Comparison of ENCODE assay signal across 8 mouse cellular contexts in the genomic region with DNA sequence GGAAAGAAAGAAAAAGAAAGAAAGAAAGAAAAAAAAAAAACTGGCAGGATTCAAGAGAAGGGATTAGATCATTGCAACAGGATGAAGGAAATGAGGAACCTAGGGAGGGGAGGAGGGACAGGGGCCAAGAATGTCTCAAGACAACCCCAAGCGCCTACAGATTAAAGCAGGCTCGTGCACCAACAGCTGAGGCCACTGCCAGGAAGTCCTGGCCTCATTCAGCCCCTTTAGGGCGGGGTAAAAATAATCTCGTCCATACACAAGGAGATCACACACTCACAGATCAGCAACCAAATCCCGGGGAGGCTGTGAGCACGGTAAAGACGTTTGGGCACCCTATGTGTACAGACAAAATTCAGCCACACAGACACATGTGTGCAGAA.
DNase-seq lines count a peak whose midpoint lies in the region; ATAC-seq and TF ChIP-seq lines count a peak whose summit lies in the region.

No protein-coding gene starts in this region.

- peak overlapping the region; percentile 88 for H3K27ac ChIP-seq in forebrain, embryonic 10.5 days
- H3K27ac ChIP-seq in hindbrain, embryonic 11.5 days (ENCODE audit: low read depth, low read length), result peak overlapping the region; percentile 97
- H3K27ac ChIP-seq in liver, embryonic 13.5 days, result peak overlapping the region; percentile 85

- peak overlapping the region; percentile 12; the same call in 1 of the 2 replicates for H3K9ac ChIP-seq in hindbrain, embryonic 11.5 days (ENCODE audit: low read depth, low read length)
- peak overlapping the region; percentile 56 for H3K9ac ChIP-seq in liver, embryonic 13.5 days

- peak; percentile 15; the same call in 1 of the 2 replicates for ATAC-seq in hindbrain, embryonic 11.5 days (ENCODE audit: low FRiP score)
- ATAC-seq in liver, embryonic 13.5 days (ENCODE audit: low read depth), result peak; percentile 83

- peak overlapping the region; percentile 36 for H3K4me2 ChIP-seq in hindbrain, embryonic 11.5 days (replicated peaks; ENCODE audit: low read depth, low read length)
- peak overlapping the region; percentile 69 for H3K4me2 ChIP-seq in liver, embryonic 13.5 days
- peak overlapping the region; percentile 100 for H3K4me2 ChIP-seq in myocyte (ENCODE audit: low read depth)

- H3K79me2 ChIP-seq in myocyte (ENCODE audit: control insufficient read depth, insufficient read depth), result no peaks in the 10 kb centered on the region

- peak overlapping the region; percentile 32 for H3K4me3 ChIP-seq in forebrain, embryonic 10.5 days
- no peak overlapping the region for H3K4me3 ChIP-seq in hindbrain, embryonic 11.5 days (ENCODE audit: low read depth, low read length)
- peak overlapping the region; percentile 40 for H3K4me3 ChIP-seq in liver, embryonic 13.5 days (replicated peaks)
- H3K4me3 ChIP-seq in myocyte, result peak overlapping the region; percentile 26

- H3K36me3 ChIP-seq in forebrain, embryonic 10.5 days (replicated peaks), result no peaks in the 10 kb centered on the region
- H3K36me3 ChIP-seq in hindbrain, embryonic 11.5 days (ENCODE audit: control insufficient read depth, insufficient read depth, low read length), result no peaks in the 10 kb centered on the region
- no peaks in the 10 kb centered on the region for H3K36me3 ChIP-seq in liver, embryonic 13.5 days
- no peaks in the 10 kb centered on the region for H3K36me3 ChIP-seq in myocyte (ENCODE audit: control insufficient read depth, insufficient read depth)

- H3K9me3 ChIP-seq in forebrain, embryonic 10.5 days, result no peaks in the 10 kb centered on the region
- no peaks in the 10 kb centered on the region for H3K9me3 ChIP-seq in hindbrain, embryonic 11.5 days (ENCODE audit: control insufficient read depth, low read length)
- H3K9me3 ChIP-seq in liver, embryonic 13.5 days (replicated peaks), result no peaks in the 10 kb centered on the region

- peaks cover 85% of the 10 kb centered on the region for H3K4me1 ChIP-seq in forebrain, embryonic 10.5 days
- H3K4me1 ChIP-seq in hindbrain, embryonic 11.5 days (replicated peaks; ENCODE audit: control insufficient read depth, insufficient read depth, low read length), result peaks cover 22% of the 10 kb centered on the region
- H3K4me1 ChIP-seq in liver, embryonic 13.5 days (replicated peaks), result peaks cover 61% of the 10 kb centered on the region

- DNase-seq in embryo, embryonic 10.5 days (ENCODE audit: low spot score), result peak; percentile 68
- DNase-seq in embryo, embryonic 9.5 days (ENCODE audit: extremely low spot score), result no peak
- DNase-seq in MN1 (ENCODE audit: low spot score), result peak; percentile 81
- no peak for DNase-seq in forebrain, embryonic 10.5 days (ENCODE audit: extremely low spot score, low spot score)
- no peak for DNase-seq in hindbrain, embryonic 11.5 days (ENCODE audit: low spot score)
- peak; percentile 67 for DNase-seq in liver, embryonic 13.5 days
- no peak for DNase-seq in retina, embryonic 14.5 days (ENCODE audit: low spot score)

- 2% methylated on average over 7 of the region's 7 CpGs for WGBS in forebrain, embryonic 10.5 days
- 0% methylated on average over 7 of the region's 7 CpGs for WGBS in hindbrain, embryonic 11.5 days
- WGBS in liver, embryonic 13.5 days (ENCODE audit: insufficient replicate concordance), result under 1% methylated on average over 7 of the region's 7 CpGs

- no peak for TF ChIP-seq POLR2A in myocyte (IDR thresholded peaks at IDR 0.05; ENCODE audit: insufficient read length, low read depth)

- H3K27me3 ChIP-seq in forebrain, embryonic 10.5 days (ENCODE audit: poor library complexity, severe bottlenecking), result peaks cover 32% of the 10 kb centered on the region
- peaks cover 2% of the 10 kb centered on the region; the same call in 1 of the 2 replicates for H3K27me3 ChIP-seq in hindbrain, embryonic 11.5 days (ENCODE audit: control insufficient read depth, insufficient read depth, low read length)
- peaks cover 21% of the 10 kb centered on the region for H3K27me3 ChIP-seq in liver, embryonic 13.5 days
- H3K27me3 ChIP-seq in myocyte (ENCODE audit: control insufficient read depth, insufficient read depth, insufficient read length), result no peaks in the 10 kb centered on the region

- H3ac ChIP-seq in myocyte (ENCODE audit: control insufficient read depth, insufficient read length), result no peak overlapping the region

TF ChIP-seq in myocyte, 11 proteins besides CTCF, POLR2A, EP300 and RAD21:
- TF ChIP-seq E2F4 (IDR thresholded peaks at IDR 0.05; ENCODE audit: insufficient read depth) (no peak), CEBPB (IDR thresholded peaks at IDR 0.05; ENCODE audit: insufficient read depth, poor library complexity, severe bottlenecking) (peak; percentile 63; the same call in 1 of the 2 replicates), MAX (IDR thresholded peaks at IDR 0.05; ENCODE audit: low read depth) (no peak), POLR2AphosphoS2 (IDR thresholded peaks at IDR 0.05; ENCODE audit: insufficient read length, low read depth) (no peak), TCF12 (IDR thresholded peaks at IDR 0.05; ENCODE audit: insufficient read depth, poor library complexity, severe bottlenecking) (peak; percentile 76), MYOD1 (IDR thresholded peaks at IDR 0.05; ENCODE audit: control insufficient read depth in 1 of 3, insufficient read length in 2 of 3, low read depth in 2 of 3) (peak; percentile 55 to 91 (median 85)), TCF3 (IDR thresholded peaks at IDR 0.05; ENCODE audit: insufficient read length, low read depth) (no peak), REST (IDR thresholded peaks at IDR 0.05; ENCODE audit: insufficient read depth, insufficient read length) (no peak), SRF (IDR thresholded peaks at IDR 0.05; ENCODE audit: control insufficient read depth, insufficient read length, low read depth) (no peak), USF1 (IDR thresholded peaks at IDR 0.05; ENCODE audit: low read depth) (no peak), MYOG (IDR thresholded peaks at IDR 0.05; ENCODE audit: control insufficient read depth in 1 of 3, insufficient read depth in 1 of 3, insufficient read length in 2 of 3, low read depth in 2 of 3) (peak; percentile 62 to 89 (median 73))

Comparison
In these comparisons a context has a peak if more than half of its experiments do, and no peak if none do; other contexts are left out.
1. DNase-seq: peak in embryo, embryonic 10.5 days (single experiment), MN1 (single experiment) and liver, embryonic 13.5 days (single experiment); none in embryo, embryonic 9.5 days (single experiment), forebrain, embryonic 10.5 days (single experiment), hindbrain, embryonic 11.5 days (single experiment) and retina, embryonic 14.5 days (single experiment).
2. H3K4me2 ChIP-seq: peak in every context shown above with its lines; median percentile 100 in myocyte; 69 in liver, embryonic 13.5 days; 36 in hindbrain, embryonic 11.5 days.
3. Peak in every context shown above with its lines, with median percentiles within 50 percentile points of each other: H3K27ac ChIP-seq.